Mouse (Mus musculus) lung, postnatal 14 days (tissue): ENCODE measurements around the gene Kng2.
"Not testable (repeated sequence)": the region's sequence is repeated elsewhere in the genome, so short reads cannot be mapped to it uniquely, and the experiment has no call there.

Experiments used
- DNase-seq: peaks from one replicate; pipeline ENCODE4 v3.0.0; 2021

Gene Kng2

DNA sequence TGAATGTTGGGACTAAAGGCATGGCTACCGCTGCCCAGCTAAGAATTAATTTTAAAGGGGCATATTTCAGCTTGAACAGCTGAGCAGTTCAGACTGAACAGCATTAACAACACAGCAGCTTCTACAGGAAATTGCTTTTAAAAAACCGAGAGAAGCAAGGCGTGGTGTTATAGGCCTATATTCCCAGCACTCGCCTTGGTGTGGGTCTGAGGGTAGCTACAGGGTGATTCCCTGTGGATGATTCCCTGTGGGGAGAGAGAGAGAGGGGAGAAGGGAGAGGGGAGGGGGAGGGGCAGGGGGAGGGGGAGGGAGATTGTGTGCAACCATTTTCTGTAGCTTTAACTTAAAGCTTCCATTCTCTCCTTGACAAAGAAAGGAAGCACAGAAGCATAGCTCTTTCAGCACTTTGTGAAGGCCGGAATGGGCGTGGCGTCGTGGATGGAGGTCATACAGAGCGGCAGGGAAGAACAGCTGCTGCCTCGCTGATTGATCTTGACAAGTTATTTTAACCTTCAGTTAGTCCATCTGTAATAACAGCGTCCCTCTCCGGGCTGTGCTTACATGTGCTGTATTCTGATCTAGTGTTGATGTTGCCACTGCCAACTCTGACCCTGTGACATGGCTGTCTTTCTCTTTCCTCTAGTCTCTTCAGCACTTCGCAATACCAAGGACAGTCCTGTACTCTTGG is 73.7 kb downstream of the Kng2 start:
- no peak for DNase-seq

DNA sequence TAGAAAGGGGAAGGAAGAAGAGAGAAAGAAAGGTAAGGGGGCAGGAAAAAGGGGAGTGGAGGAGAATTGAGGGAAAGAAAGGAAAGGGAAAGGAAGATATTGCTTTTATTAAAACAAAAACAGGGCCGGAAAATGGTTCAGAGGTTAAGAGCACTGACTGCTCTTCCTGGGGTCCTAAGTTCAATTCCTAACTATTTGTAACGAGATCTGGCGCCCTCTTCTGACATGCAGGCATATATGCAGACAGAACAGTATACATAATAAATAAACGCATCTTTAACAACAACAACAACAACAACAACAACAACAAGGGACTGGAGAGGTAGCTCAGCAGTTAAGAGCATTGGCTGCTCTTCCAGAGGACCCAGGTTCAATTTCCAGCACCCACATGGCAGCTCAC is 76.2 kb downstream of the Kng2 start:
- no peak for DNase-seq

DNA sequence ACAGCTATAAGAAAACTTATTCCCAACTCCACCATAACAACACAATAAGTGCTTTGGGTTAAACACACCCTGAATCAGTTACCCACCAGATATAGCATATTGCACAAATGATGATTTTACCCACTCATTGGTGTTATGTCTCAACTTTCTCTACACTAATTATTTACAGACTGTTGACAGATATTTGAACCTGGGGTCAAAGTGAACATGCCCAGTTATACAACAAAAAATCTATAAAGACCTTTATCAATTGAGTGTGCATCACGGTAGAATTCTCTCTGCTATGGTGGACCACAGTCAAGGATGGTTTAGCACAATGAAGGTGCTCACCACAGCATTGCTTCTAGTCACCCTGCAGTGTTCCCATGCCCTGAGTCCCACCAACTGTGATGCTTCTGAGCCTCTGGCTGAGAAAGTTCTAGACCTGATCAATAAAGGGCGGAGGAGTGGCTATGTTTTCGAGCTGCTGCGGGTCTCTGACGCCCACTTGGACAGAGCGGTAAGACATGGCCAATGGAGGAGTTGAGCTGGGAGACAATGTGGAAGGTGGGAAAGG is 78.4 kb downstream of the Kng2 start, which contains the start of gene Hrg:
Hrg (plus strand) TSS at position 233 of the 556 bp plus-strand sequence.
- no peak for DNase-seq

DNA sequence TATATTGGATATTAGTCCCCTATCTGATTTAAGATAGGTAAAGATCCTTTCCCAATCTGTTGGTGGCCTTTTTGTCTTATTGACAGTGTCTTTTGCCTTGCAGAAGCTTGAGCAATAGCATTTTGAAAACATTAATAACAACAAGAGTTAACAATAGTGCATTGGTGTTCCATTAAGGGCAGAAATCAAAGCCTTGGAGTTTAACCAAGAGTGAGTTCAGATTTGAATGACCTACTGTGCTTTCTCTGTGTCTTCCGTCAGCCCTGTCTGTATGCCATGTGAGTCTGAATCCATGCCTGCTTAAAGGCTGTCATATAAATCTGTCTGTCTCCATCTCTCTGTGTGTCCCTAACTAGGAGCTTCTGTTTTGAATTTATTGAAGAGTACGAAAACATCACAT is 81.9 kb downstream of the Kng2 start:
- no peak for DNase-seq

DNA sequence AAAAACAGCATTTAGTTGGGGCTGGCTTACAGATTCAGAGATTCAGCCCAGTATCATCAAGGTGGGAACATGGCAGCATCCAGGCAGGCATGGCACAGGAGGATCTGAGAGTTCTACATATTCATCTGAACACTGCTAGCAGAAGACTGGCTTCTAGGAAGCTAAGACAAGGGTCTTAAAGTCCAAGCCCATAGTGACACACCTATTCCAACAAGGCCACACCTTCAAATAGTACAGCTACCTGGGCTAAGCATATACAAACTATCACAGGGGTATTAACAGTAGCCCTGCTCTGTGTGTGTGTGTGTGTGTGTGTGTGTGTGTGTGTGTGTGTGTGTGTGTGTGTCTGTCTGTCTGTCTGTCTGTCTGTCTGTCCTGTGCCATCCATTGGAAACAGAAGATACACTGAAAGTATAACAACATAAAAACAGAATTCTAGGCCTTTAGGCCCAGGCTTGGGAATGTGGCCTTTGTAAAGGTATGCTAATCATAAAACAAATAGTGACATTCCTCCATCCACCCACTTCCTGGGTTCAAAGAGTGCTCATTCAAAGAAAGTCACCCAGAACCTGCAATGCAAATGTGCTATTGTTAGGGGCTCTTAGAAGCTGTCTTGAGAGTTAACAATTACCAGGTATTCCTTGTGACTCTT is 87.3 kb downstream of the Kng2 start:
- not testable (repeated sequence) for DNase-seq

DNA sequence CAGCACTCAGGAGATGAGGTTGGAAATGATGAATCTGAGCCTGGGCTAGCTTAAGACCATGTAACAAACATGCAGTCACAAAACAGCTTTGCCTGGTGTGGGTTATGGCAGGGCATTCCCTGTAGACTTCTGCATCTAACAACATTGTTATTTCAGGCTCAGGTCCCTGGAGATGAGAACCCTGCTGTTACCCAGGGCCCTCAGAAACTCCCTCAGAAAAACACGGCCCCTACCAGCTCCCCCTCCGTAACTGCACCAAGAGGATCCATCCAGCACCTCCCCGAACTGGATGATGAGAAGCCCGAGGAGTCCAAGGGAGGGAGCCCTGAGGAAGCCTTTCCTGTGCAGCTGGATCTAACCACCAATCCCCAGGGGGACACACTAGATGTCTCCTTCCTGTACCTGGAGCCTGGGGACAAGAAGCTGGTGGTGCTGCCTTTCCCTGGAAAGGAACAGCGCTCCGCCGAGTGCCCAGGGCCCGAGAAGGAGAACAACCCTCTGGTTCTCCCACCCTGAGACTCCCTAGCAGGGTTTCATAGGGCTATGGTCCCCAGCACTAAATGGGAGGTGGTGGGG is 90.1 kb downstream of the Kng2 start:
- DNase-seq: no peak

DNA sequence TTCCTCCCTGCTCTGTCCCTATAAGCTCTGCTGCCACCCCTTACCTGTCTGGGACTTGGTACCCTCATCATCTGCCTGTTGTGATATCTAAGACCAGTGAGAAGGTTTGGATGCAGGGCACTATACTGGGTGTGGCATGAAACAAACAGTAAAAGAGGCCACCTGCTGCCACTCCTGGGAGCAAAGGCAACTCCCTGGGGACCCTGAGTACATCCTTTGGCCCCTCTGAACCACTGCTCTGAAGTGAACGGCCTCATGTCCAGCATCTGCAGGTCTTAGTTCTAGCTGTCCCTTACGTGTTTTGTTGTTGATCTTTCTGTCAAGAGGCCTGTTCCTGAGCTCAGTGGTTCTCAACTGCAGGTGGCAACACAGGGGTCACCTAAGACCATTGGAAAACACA is 90.7 kb downstream of the Kng2 start:
- no peak for DNase-seq

DNA sequence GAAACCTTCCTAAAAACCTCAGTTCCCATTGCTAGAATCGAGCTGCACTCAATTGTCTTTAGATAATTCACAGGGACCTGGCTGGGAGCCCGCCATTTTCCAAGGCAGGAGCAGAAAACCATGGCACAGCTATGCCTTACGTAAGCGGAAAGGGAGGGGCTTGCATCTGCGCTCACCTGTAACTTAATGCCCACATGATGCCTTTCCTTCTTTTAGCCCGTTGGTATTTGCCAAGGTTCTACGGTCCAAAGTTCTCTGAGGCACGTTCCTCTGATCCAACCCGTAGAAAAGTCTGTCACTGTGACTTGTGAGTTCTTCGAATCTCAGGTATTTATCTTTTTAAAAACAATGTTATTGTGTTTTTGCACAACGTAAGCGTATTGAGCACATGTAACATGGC is 91.7 kb downstream of the Kng2 start:
- no peak for DNase-seq
